Mouse (Mus musculus): ENCODE measurements at regions not wholly inside any gene's neighbourhood (a gene's known extent, or its start where the extent isn't known, plus 50 kb on each side); places are given as distances from the start of the nearest gene placed in this dataset.

GRCm38 (mm10) chr9:35360139-35361100, 60.5 kb upstream of the Cdon start:
- peak; percentile 58 to 68 for DNase-seq

- DNase-seq, result peak; percentile 57 to 75
Observed at GRCm38 (mm10) chr9:35361432-35361831, 59.5 kb upstream of the Cdon start.

GRCm38 (mm10) chr9:35362276-35362675, 58.7 kb upstream of the Cdon start:
- no peak for DNase-seq

- no peak for DNase-seq
Observed at GRCm38 (mm10) chr9:35363079-35363478, 57.8 kb upstream of the Cdon start.

GRCm38 (mm10) chr9:35363936-35364335, 57.0 kb upstream of the Cdon start:
- peak; percentile 68 to 82 for DNase-seq

- DNase-seq, result no peak
Observed at GRCm38 (mm10) chr9:35365975-35366374, 55.0 kb upstream of the Cdon start.

- DNase-seq, result peak in 1 of 2 experiments; percentile 27
Observed at GRCm38 (mm10) chr9:35369063-35369462, 51.9 kb upstream of the Cdon start.

- DNase-seq, result no peak
Observed at GRCm38 (mm10) chr9:35370031-35370430, 50.9 kb upstream of the Cdon start.

- DNase-seq, result peak; percentile 42 to 73
Observed at GRCm38 (mm10) chr9:35370895-35371294, 50.0 kb upstream of the Cdon start.

Measured in cerebellum, postnatal 14 days (tissue).